Mouse (Mus musculus) megakaryocyte-erythroid progenitor cell, adult 5-6 weeks (primary cell): Measurements from ENCODE around the gene Gpr85. TPM values are rescaled to one million over a fixed set of nuclear protein-coding genes. Genes with fewer than 3 reads are reported as not detected.
"Not testable (repeated sequence)": the region's sequence is repeated elsewhere in the genome, so short reads cannot be mapped to it uniquely, and the experiment has no call there.

ENCODE experiments used
- ATAC-seq: replicated peaks from 2 replicates; pipeline ENCODE4 v1.8.0; 2016; ENCODE audit warnings: mild to moderate bottlenecking, inconsistent platforms; ENCODE audit not compliant: severe bottlenecking, poor library complexity, low FRiP score, low TSS enrichment
- total RNA-seq, 2 experiments: library from RNA; stranded (forward) in 1 of 2; stranded (reverse) in 1 of 2; fragments of 200-1000, 215-1000 nt in 1 of 2; fragments of >200 nt in 1 of 2; fragmentation: Nextera tagmentation in 1 of 2; gene quantifications; 2 replicates each; pipeline ENCODE4 v1.2.3; 2014 to 2017

Gene Gpr85
- total RNA-seq (2014; fragmentation: Nextera tagmentation), result not detected in 2 replicates
- total RNA-seq (2017), result not detected in 2 replicates

GRCm38 (mm10) chr6:13839345-13840054 lies at the start of gene Gpr85:
Gpr85 (minus strand) TSS chr6:13839942.
- ATAC-seq, result peak; percentile 85

- no peak for ATAC-seq
Observed at GRCm38 (mm10) chr6:13884877-13885592, 45.3 kb upstream of the Gpr85 start.

- no peak for ATAC-seq
Observed at GRCm38 (mm10) chr6:13882919-13883318, 43.2 kb upstream of the Gpr85 start.

GRCm38 (mm10) chr6:13873959-13874358 lies 34.2 kb upstream of the Gpr85 start:
- no peak for ATAC-seq

GRCm38 (mm10) chr6:13872076-13872475 lies 32.3 kb upstream of the Gpr85 start:
- 0 out of 2 replicates have a peak, but pooled peaks have one; percentile 33 for ATAC-seq

GRCm38 (mm10) chr6:13871625-13871958 lies 31.9 kb upstream of the Gpr85 start:
- ATAC-seq, result peak; percentile 59

- peak; percentile 100 for ATAC-seq
Observed at GRCm38 (mm10) chr6:13870919-13871624, 31.3 kb upstream of the Gpr85 start, which contains the start of gene 2610001J05Rik. 2610001J05Rik (minus strand) TSS chr6:13871518.

GRCm38 (mm10) chr6:13870289-13870741 lies 30.6 kb upstream of the Gpr85 start:
- peak; percentile 15; the same call in 1 of the 2 replicates for ATAC-seq

GRCm38 (mm10) chr6:13860596-13860995 lies 20.9 kb upstream of the Gpr85 start:
- ATAC-seq, result no peak

- ATAC-seq, result no peak
Observed at GRCm38 (mm10) chr6:13859877-13860585, 20.3 kb upstream of the Gpr85 start.

GRCm38 (mm10) chr6:13854230-13854629 lies 14.5 kb upstream of the Gpr85 start:
- ATAC-seq, result no peak

- no peak for ATAC-seq
Observed at GRCm38 (mm10) chr6:13853244-13853643, 13.5 kb upstream of the Gpr85 start.

GRCm38 (mm10) chr6:13846031-13846430 lies 6.3 kb upstream of the Gpr85 start:
- not testable (repeated sequence) for ATAC-seq

- peak; percentile 80 for ATAC-seq
Observed at GRCm38 (mm10) chr6:13838677-13839344, 931 bp downstream of the Gpr85 start.

GRCm38 (mm10) chr6:13837916-13838676 lies 1.6 kb downstream of the Gpr85 start:
- ATAC-seq, result no peak

- no peak for ATAC-seq
Observed at GRCm38 (mm10) chr6:13836967-13837570, 2.7 kb downstream of the Gpr85 start.

- no peak for ATAC-seq
Observed at GRCm38 (mm10) chr6:13835720-13836665, 3.7 kb downstream of the Gpr85 start.
